Mouse (Mus musculus) midbrain, embryonic 13.5 days (tissue): ENCODE results near the gene Sec31b. TPM values are rescaled to one million over a fixed set of nuclear protein-coding genes. Genes with fewer than 3 reads are reported as not detected.

Experiments
- polyA plus RNA-seq: library from polyadenylated mRNA; unstranded; fragments of >200 nt; fragmentation: Nextera tagmentation; extraction: Ambion mirVana; gene quantifications from 2 replicates; pipeline ENCODE4 v1.2.1, GENCODE M21; 2015

Sec31b gene
- polyA plus RNA-seq, 1 experiment from 2014 or later: 0.17 TPM

Other genes starting within 250 kb of the Sec31b start
- 0.08 TPM in 2 replicates for gene Scd4, start 212.8 kb downstream of the Sec31b start, polyA plus RNA-seq
- gene Scd1, start 138.0 kb downstream of the Sec31b start, polyA plus RNA-seq: 3.5 and 5.0 TPM in 2 replicates
- gene Wnt8b, start 52.4 kb downstream of the Sec31b start, polyA plus RNA-seq: 8.0 and 11.8 TPM in 2 replicates
- not detected in 2 replicates for gene Gm20538, start 7.0 kb upstream of the Sec31b start, polyA plus RNA-seq
- 546 and 548 TPM in 2 replicates for gene Ndufb8, start 9.6 kb upstream of the Sec31b start, polyA plus RNA-seq
- gene Hif1an, start 17.0 kb upstream of the Sec31b start, polyA plus RNA-seq: 32.6 and 33.7 TPM in 2 replicates
- gene Pax2, start 210.2 kb upstream of the Sec31b start, polyA plus RNA-seq: 0.63 and 1.0 TPM in 2 replicates